Mouse (Mus musculus): ENCODE results near the gene Hgf. TPM values are rescaled to one million over a fixed set of nuclear protein-coding genes. Genes with fewer than 3 reads are reported as not detected.

The Hgf gene
- total and polyA plus RNA-seq, 2 experiments from 2014 or later, result 0.55 TPM; not detected in 1

DNA sequence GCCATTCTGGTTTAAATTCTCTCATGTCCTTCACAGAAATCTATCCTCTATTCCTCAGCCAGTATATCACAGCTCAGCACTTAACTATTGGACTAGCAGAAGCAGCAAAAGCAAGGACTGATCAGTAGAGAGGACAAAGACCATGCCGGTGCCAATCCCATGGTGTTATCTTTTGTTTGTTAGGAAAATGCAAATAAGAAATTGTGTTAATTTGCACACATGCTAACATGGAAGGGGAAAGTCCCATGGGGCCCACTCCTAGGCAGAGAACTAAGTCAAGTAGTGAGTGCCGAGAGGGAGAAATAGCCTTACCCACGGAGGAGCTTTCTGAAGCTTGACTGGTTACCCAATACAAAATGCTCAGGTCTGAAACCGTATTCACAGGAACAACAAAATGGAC, 42.4 kb downstream of the Hgf start:
- H3K9me3 ChIP-seq (replicated peaks; ENCODE audit: control insufficient read depth, low read length), result no peaks in the 10 kb centered on the region
- H3K27ac ChIP-seq (ENCODE audit: low read depth), result no peak overlapping the region
- H3K4me1 ChIP-seq (ENCODE audit: control insufficient read depth, insufficient read depth), result no peaks in the 10 kb centered on the region
- DNase-seq (ENCODE audit: low spot score), result no peak
- H3K27me3 ChIP-seq (ENCODE audit: control insufficient read depth, insufficient read depth, low read length), result no peaks in the 10 kb centered on the region
- ATAC-seq (ENCODE audit: insufficient read depth, low read depth), result no peak
- TF ChIP-seq EP300 (IDR thresholded peaks at IDR 0.05; ENCODE audit: low read depth) (no peak), CTCF (IDR thresholded peaks at IDR 0.05; ENCODE audit: low read depth) (no peak)
- no peak overlapping the region for H3K9ac ChIP-seq (replicated peaks; ENCODE audit: low read depth, low read length)
- H3K4me2 ChIP-seq (ENCODE audit: low read depth, low read length), result no peak overlapping the region
- H3K4me3 ChIP-seq (ENCODE audit: low read depth, low read length), result no peak overlapping the region
- H3K36me3 ChIP-seq (replicated peaks; ENCODE audit: control insufficient read depth, insufficient read depth, low read length), result no peaks in the 10 kb centered on the region
- WGBS, result 81% methylated on average over 4 of the region's 4 CpGs

DNA sequence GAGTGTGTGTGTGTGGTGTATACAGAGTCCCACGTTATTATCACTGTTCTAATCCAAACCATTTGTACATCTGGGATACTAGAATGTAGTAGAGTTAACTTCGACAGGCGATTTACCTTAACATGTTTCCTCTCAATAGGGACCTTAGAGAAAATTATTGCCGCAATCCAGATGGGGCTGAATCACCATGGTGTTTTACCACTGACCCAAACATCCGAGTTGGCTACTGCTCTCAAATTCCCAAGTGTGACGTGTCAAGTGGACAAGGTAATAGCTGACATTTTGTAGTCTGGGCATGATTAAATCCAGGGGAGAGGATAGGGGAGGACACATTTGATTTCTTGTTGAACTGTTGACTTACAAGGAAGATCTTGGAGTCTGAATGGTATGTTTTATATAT, 44.7 kb downstream of the Hgf start:
- TF ChIP-seq CTCF (IDR thresholded peaks at IDR 0.05; ENCODE audit: low read depth), result no peak
- TF ChIP-seq EP300 (IDR thresholded peaks at IDR 0.05; ENCODE audit: low read depth), result no peak
- H3K4me2 ChIP-seq (ENCODE audit: low read depth, low read length), result no peak overlapping the region
- DNase-seq (ENCODE audit: low spot score), result no peak
- H3K9me3 ChIP-seq (replicated peaks; ENCODE audit: control insufficient read depth, low read length), result no peaks in the 10 kb centered on the region
- H3K36me3 ChIP-seq (replicated peaks; ENCODE audit: control insufficient read depth, insufficient read depth, low read length), result no peaks in the 10 kb centered on the region
- H3K27me3 ChIP-seq (ENCODE audit: control insufficient read depth, insufficient read depth, low read length), result no peaks in the 10 kb centered on the region
- H3K27ac ChIP-seq (ENCODE audit: low read depth), result no peak overlapping the region
- 56% methylated on average over 6 of the region's 6 CpGs for WGBS
- H3K4me1 ChIP-seq (ENCODE audit: control insufficient read depth, insufficient read depth), result no peaks in the 10 kb centered on the region
- H3K4me3 ChIP-seq (ENCODE audit: low read depth, low read length), result no peak overlapping the region
- ATAC-seq (ENCODE audit: insufficient read depth, low read depth), result no peak
- H3K9ac ChIP-seq (replicated peaks; ENCODE audit: low read depth, low read length), result no peak overlapping the region

DNA sequence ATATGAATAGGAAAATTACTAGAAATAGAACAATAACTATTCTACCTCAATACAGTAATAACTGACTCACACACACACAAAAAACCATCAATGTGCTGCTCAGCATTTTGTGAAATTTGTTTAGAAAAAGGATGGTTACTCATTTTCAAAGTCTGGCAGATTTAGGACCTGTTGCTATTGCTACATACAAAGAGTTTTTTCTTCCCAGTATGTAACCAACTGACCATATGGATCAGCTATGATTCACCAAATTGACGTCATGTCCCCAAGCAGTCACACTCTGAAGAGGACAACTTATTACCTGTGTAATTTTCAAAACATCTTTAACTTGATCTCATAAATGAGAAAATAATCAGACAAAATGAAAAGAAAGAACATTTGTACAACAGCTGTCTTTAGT, 48.2 kb downstream of the Hgf start:
- no peak for ATAC-seq (ENCODE audit: insufficient read depth, low read depth)

DNA sequence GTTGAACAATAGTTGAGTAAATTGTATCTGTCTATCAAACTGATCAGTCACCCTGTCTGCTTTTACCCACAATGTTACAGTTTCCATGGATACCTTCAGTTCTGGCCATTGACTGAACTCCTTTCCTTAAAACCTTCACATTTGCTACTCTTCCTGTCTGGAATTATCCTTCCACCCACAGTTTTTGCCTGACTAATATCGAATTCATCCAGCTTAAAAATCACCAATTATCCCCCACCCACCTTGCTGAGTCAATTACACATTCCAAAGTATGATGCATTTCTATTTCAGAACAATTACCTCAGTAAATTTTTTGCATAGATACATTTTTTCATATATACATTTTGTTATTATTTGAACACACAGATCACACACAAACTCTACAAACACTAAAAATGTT, 79.7 kb downstream of the Hgf start:
- no peak overlapping the region for H3K27ac ChIP-seq (ENCODE audit: low read depth)
- 52% methylated on average over 1 of the region's 1 CpGs for WGBS
- no peaks in the 10 kb centered on the region for H3K36me3 ChIP-seq (replicated peaks; ENCODE audit: control insufficient read depth, insufficient read depth, low read length)
- H3K4me2 ChIP-seq (ENCODE audit: low read depth, low read length), result no peak overlapping the region
- no peaks in the 10 kb centered on the region for H3K27me3 ChIP-seq (ENCODE audit: control insufficient read depth, insufficient read depth, low read length)
- TF ChIP-seq CTCF (IDR thresholded peaks at IDR 0.05; ENCODE audit: low read depth) (no peak), EP300 (IDR thresholded peaks at IDR 0.05; ENCODE audit: low read depth) (no peak)
- H3K9ac ChIP-seq (replicated peaks; ENCODE audit: low read depth, low read length), result no peak overlapping the region
- DNase-seq (ENCODE audit: low spot score) (no peak), ATAC-seq (ENCODE audit: insufficient read depth, low read depth) (no peak)
- no peak overlapping the region for H3K4me3 ChIP-seq (ENCODE audit: low read depth, low read length)
- H3K4me1 ChIP-seq (ENCODE audit: control insufficient read depth, insufficient read depth), result no peaks in the 10 kb centered on the region
- H3K9me3 ChIP-seq (replicated peaks; ENCODE audit: control insufficient read depth, low read length), result no peaks in the 10 kb centered on the region

More for the DNA sequence above, 48.2 kb downstream of the Hgf start:
- no peak for DNase-seq (ENCODE audit: low spot score)
- H3K4me2 ChIP-seq (ENCODE audit: low read depth, low read length), result no peak overlapping the region
- no peaks in the 10 kb centered on the region for H3K9me3 ChIP-seq (replicated peaks; ENCODE audit: control insufficient read depth, low read length)
- H3K4me1 ChIP-seq (ENCODE audit: control insufficient read depth, insufficient read depth), result no peaks in the 10 kb centered on the region
- H3K27me3 ChIP-seq (ENCODE audit: control insufficient read depth, insufficient read depth, low read length), result no peaks in the 10 kb centered on the region
- H3K36me3 ChIP-seq (replicated peaks; ENCODE audit: control insufficient read depth, insufficient read depth, low read length), result no peaks in the 10 kb centered on the region
- no peak overlapping the region for H3K9ac ChIP-seq (replicated peaks; ENCODE audit: low read depth, low read length)
- H3K27ac ChIP-seq (ENCODE audit: low read depth), result no peak overlapping the region
- no peak overlapping the region for H3K4me3 ChIP-seq (ENCODE audit: low read depth, low read length)
- WGBS, result 85% methylated on average over 1 of the region's 1 CpGs
- no peak for TF ChIP-seq CTCF (IDR thresholded peaks at IDR 0.05; ENCODE audit: low read depth)
- TF ChIP-seq EP300 (IDR thresholded peaks at IDR 0.05; ENCODE audit: low read depth), result no peak

DNA sequence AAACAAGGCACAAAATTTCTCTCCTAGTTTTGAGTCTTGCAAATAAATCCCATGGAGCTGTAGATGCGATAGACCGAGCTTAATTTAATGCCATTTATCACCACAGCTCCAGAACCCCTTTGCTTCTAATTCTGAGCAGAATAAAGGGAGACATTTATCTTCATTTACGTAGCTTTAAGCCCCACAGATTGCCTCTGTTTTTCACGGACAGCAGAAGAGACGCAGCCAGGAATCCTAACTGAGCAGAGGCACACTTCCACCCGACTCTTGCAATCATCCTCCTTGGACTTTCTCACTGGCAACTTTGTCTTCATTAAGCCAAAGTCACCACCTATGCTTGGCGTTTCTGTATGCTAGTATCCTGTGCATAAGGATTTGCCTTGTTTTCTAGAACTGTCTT, 93.1 kb downstream of the Hgf start:
- H3K36me3 ChIP-seq (replicated peaks; ENCODE audit: control insufficient read depth, insufficient read depth, low read length), result no peaks in the 10 kb centered on the region
- H3K9ac ChIP-seq (replicated peaks; ENCODE audit: low read depth, low read length), result no peak overlapping the region
- no peak for TF ChIP-seq CTCF (IDR thresholded peaks at IDR 0.05; ENCODE audit: low read depth)
- no peak overlapping the region for H3K4me3 ChIP-seq (ENCODE audit: low read depth, low read length)
- WGBS, result 68% methylated on average over 7 of the region's 7 CpGs
- H3K9me3 ChIP-seq (replicated peaks; ENCODE audit: control insufficient read depth, low read length), result no peaks in the 10 kb centered on the region
- no peaks in the 10 kb centered on the region for H3K4me1 ChIP-seq (ENCODE audit: control insufficient read depth, insufficient read depth)
- no peak overlapping the region for H3K27ac ChIP-seq (ENCODE audit: low read depth)
- DNase-seq (ENCODE audit: low spot score) (no peak), ATAC-seq (ENCODE audit: insufficient read depth, low read depth) (no peak)
- H3K4me2 ChIP-seq (ENCODE audit: low read depth, low read length), result no peak overlapping the region
- no peaks in the 10 kb centered on the region for H3K27me3 ChIP-seq (ENCODE audit: control insufficient read depth, insufficient read depth, low read length)

DNA sequence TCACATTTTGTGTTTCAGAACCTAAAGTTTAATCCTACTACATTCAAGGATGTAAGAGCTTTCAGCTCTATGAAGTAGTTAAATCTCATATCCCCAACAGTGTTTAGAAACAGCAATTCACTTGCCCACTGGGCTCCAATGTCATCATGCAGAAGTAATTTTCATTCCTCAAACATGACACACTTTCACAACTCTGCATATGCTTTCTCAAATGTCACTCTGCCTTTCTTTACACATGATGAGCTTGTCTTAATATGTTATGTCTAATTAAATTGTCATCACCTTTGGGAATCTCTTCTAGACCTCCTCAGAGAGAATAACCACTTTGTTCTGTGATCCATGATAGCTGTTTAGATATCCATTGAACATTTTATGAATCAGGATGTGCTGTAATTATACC, 94.4 kb downstream of the Hgf start:
- TF ChIP-seq EP300 (IDR thresholded peaks at IDR 0.05; ENCODE audit: low read depth) (no peak), CTCF (IDR thresholded peaks at IDR 0.05; ENCODE audit: low read depth) (no peak)
- ATAC-seq (ENCODE audit: insufficient read depth, low read depth) (no peak), DNase-seq (ENCODE audit: low spot score) (no peak)
- Histone ChIP-seq H3K27ac (ENCODE audit: low read depth) (no peak overlapping the region), H3K36me3 (replicated peaks; ENCODE audit: control insufficient read depth, insufficient read depth, low read length) (no peaks in the 10 kb centered on the region), H3K4me2 (ENCODE audit: low read depth, low read length) (no peak overlapping the region), H3K9ac (replicated peaks; ENCODE audit: low read depth, low read length) (no peak overlapping the region), H3K27me3 (ENCODE audit: control insufficient read depth, insufficient read depth, low read length) (no peaks in the 10 kb centered on the region), H3K9me3 (replicated peaks; ENCODE audit: control insufficient read depth, low read length) (no peaks in the 10 kb centered on the region), H3K4me3 (ENCODE audit: low read depth, low read length) (no peak overlapping the region), H3K4me1 (ENCODE audit: control insufficient read depth, insufficient read depth) (no peaks in the 10 kb centered on the region)

All from heart, postnatal 0 days (tissue).